ENCODE assay signal across 8 mouse cellular contexts in genomic region chr6:57641789-57642188, GRCm38 (mm10). TPM values are rescaled to one million over a fixed set of nuclear protein-coding genes. Genes with fewer than 3 reads are reported as not detected.
DNase-seq lines count a peak whose midpoint lies in the region; ATAC-seq lines count a peak whose summit lies in the region.

No protein-coding gene starts in this region.

- peak; percentile 100 for DNase-seq in 3T3-L1 (ENCODE audit: low read depth, low spot score)
- peak; percentile 80 to 84 for DNase-seq in adrenal gland, adult (ENCODE audit: inconsistent age in 2 of 2, low spot score in 1 of 2)
- DNase-seq in fibroblast of lung, adult 2 months (ENCODE audit: low read depth): peak; percentile 77
- peak; percentile 30 to 38 for DNase-seq in heart, postnatal 10 days
- DNase-seq in layer of hippocampus, adult 9-11 months: peak; percentile 77
- peak; percentile 3 for DNase-seq in retina, postnatal 7 days (ENCODE audit: low read depth, low spot score)
- no peak for DNase-seq in thymus, adult 18-20 months

- H3K4me2 ChIP-seq in lung, embryonic 16.5 days (ENCODE audit: low read depth, low read length): no peak overlapping the region; the same call in 1 of the 2 replicates

- H3K27me3 ChIP-seq in lung, embryonic 16.5 days (ENCODE audit: control insufficient read depth, insufficient read depth, low read depth, low read length): no peaks in the 10 kb centered on the region

- no peak overlapping the region for H3K4me3 ChIP-seq in lung, embryonic 16.5 days (ENCODE audit: low read length)

- WGBS in lung, embryonic 16.5 days: 10% methylated on average over 4 of the region's 4 CpGs

- intact Hi-C loops in heart, postnatal 10 days (cut with DNase I): no loop called here

- no peaks in the 10 kb centered on the region for H3K9me3 ChIP-seq in lung, embryonic 16.5 days (ENCODE audit: control insufficient read depth, low read length)

- peaks cover 5% of the 10 kb centered on the region for H3K4me1 ChIP-seq in lung, embryonic 16.5 days (replicated peaks; ENCODE audit: control insufficient read depth, insufficient read depth, low read length)

- no peak overlapping the region for H3K27ac ChIP-seq in lung, embryonic 16.5 days (ENCODE audit: low read length)

- peak; percentile 93 for ATAC-seq in lung, embryonic 16.5 days (ENCODE audit: low read depth)

- H3K36me3 ChIP-seq in lung, embryonic 16.5 days (ENCODE audit: control insufficient read depth, insufficient read depth, low read length): no peaks in the 10 kb centered on the region

- H3K9ac ChIP-seq in lung, embryonic 16.5 days (ENCODE audit: low read length): no peak overlapping the region

RNA-seq across cellular contexts. Expression of gene Pyurf, which starts 50.1 kb away (rescaled TPM):
- 10 to 100 TPM; 18.2 to 18.7 TPM for total RNA-seq in heart, postnatal 10 days (2021)
- 15.2 and 15.3 TPM in 2 replicates for polyA plus RNA-seq in lung, embryonic 16.5 days (2015; fragmentation: Nextera tagmentation; extraction: Ambion mirVana)

Comparison
In these comparisons a context has a peak if more than half of its experiments do, and no peak if none do; other contexts are left out.
1. DNase-seq: peak in 3T3-L1 (single experiment), adrenal gland, adult (2 of 2), fibroblast of lung, adult 2 months (single experiment), heart, postnatal 10 days (2 of 2), layer of hippocampus, adult 9-11 months (single experiment) and retina, postnatal 7 days (single experiment); none in thymus, adult 18-20 months (0 of 2).